Mouse (Mus musculus): ENCODE data around the gene Gm28171.
"Not testable (repeated sequence)": the region's sequence is repeated elsewhere in the genome, so short reads cannot be mapped to it uniquely, and the experiment has no call there.

Gene Gm28171

GRCm38 (mm10) chrY:5793095-5793494 is at the start of gene Gm28171:
Gm28171 (plus strand) TSS chrY:5793395.
- H3K4me1 ChIP-seq (replicated peaks; ENCODE audit: low read depth, low read length); H3K27me3 ChIP-seq (ENCODE audit: insufficient read depth, low read length); H3K36me3 ChIP-seq (ENCODE audit: insufficient read depth, low read length); H3K4me3 ChIP-seq (replicated peaks; ENCODE audit: low read length); H3K9me3 ChIP-seq (ENCODE audit: low read length): not testable (repeated sequence)

Data from E14TG2a.4 (cell line).